Mouse (Mus musculus): ENCODE data around the gene Dot1l.

- TF ChIP-seq MAFK (IDR thresholded peaks at IDR 0.05; ENCODE audit: insufficient read depth, low read depth, low read length) (no peak), ZC3H11A (IDR thresholded peaks at IDR 0.05; ENCODE audit: borderline replicate concordance, low read depth, low read length) (no peak)
Measured at GRCm38 (mm10) chr10:80799070-80799566, 44.1 kb downstream of the Dot1l start.
